Mouse (Mus musculus): ENCODE results near the gene Gm49403.

GRCm38 (mm10) chr19:8857689-8858088, 26.0 kb upstream of the Gm49403 start:
- TF ChIP-seq CTCF (IDR thresholded peaks at IDR 0.05; ENCODE audit: insufficient read depth, low read depth, low read length) (no peak), POLR2A (IDR thresholded peaks at IDR 0.05; ENCODE audit: insufficient read depth, low read depth, low read length) (no peak)
